Mouse (Mus musculus): ENCODE results near the gene Ankrd52. TPM values are rescaled to one million over a fixed set of nuclear protein-coding genes. Genes with fewer than 3 reads are reported as not detected.
A peak's percentile ranks its signal among the peaks of the same experiment; 100 is the strongest.

Gene Ankrd52
- polyA plus RNA-seq, 1 experiment from 2014 or later: 9.3 TPM

DNA sequence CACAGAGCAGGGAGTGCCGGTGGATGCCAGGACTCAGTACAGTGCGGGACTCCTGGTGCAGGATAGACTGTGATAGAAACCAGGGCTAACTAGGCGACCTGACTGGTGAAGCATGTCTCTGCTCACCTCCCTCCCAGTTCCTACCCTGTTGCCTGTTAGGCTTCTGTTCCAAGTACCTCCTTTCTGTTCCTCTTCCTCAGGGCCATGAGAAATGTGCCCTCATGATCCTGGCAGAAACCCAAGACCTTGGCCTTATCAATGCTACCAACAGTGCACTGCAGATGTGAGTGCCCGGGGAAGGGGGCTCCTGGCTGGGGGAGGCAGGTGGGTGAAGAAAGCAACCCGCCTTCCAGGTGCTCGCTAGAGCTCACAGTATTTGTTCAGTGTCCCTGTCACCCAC lies 12.7 kb downstream of the Ankrd52 start:
- WGBS (ENCODE audit: insufficient replicate concordance): 80% methylated on average over 6 of the region's 6 CpGs
- Histone ChIP-seq H3K36me3 (peaks cover 99% of the 10 kb centered on the region), H3K9me3 (replicated peaks) (no peaks in the 10 kb centered on the region), H3K9ac (no peak overlapping the region), H3K4me2 (no peak overlapping the region), H3K4me3 (no peak overlapping the region), H3K27me3 (replicated peaks) (no peaks in the 10 kb centered on the region), H3K4me1 (peaks cover 21% of the 10 kb centered on the region), H3K27ac (no peak overlapping the region)
- ATAC-seq: no peak

DNA sequence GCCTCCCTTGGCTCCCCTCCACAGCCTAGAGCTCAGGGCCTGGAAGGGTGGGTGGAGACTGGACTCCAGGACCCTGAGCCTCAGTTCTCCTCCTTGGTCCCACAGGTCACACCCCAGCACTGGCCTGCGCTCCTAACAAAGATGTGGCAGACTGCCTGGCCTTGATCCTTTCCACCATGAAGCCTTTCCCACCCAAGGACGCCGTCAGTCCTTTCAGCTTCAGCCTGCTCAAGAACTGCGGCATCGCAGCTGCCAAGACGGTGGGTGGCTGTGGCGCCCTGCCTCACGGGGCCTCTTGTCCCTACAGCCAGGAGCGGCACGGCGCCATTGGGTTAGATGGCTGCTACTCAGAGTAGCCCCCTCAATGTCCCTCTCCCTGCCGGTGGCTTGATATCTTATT lies 13.5 kb downstream of the Ankrd52 start:
- WGBS (ENCODE audit: insufficient replicate concordance): 87% methylated on average over 12 of the region's 12 CpGs

DNA sequence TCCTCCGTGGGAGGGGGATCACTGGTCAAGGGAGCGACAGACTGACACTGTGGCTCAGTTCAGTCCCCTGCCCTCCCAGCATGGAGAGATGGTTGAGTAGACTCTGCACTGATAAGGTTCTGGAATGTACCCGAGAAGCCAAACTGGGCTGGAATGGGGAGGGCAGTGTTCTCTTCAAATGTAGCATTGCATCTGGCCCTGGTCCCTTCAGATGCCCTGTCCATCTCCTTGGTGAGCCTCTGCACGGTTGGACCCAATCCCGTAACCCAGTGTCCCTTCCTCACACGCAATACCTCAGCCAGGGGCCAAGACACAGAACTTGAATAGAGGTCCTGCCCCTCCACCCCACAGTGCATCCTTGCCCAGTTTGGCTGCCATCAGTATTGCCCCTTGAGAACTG lies 14.9 kb downstream of the Ankrd52 start:
- 74% methylated on average over 6 of the region's 6 CpGs for WGBS (ENCODE audit: insufficient replicate concordance)
- ATAC-seq: no peak
- Histone ChIP-seq H3K4me1 (peaks cover 38% of the 10 kb centered on the region), H3K4me2 (no peak overlapping the region), H3K9ac (no peak overlapping the region), H3K9me3 (replicated peaks) (no peaks in the 10 kb centered on the region), H3K36me3 (peaks cover 86% of the 10 kb centered on the region), H3K4me3 (no peak overlapping the region), H3K27ac (no peak overlapping the region), H3K27me3 (replicated peaks) (no peaks in the 10 kb centered on the region)

More for the DNA sequence above, 13.5 kb downstream of the Ankrd52 start:
- H3K4me2 ChIP-seq: no peak overlapping the region
- peaks cover 24% of the 10 kb centered on the region for H3K4me1 ChIP-seq
- H3K4me3 ChIP-seq: no peak overlapping the region
- H3K9me3 ChIP-seq (replicated peaks): no peaks in the 10 kb centered on the region
- ATAC-seq: no peak
- H3K36me3 ChIP-seq: peaks cover 99% of the 10 kb centered on the region
- H3K27me3 ChIP-seq (replicated peaks): no peaks in the 10 kb centered on the region
- H3K27ac ChIP-seq: no peak overlapping the region
- no peak overlapping the region for H3K9ac ChIP-seq

DNA sequence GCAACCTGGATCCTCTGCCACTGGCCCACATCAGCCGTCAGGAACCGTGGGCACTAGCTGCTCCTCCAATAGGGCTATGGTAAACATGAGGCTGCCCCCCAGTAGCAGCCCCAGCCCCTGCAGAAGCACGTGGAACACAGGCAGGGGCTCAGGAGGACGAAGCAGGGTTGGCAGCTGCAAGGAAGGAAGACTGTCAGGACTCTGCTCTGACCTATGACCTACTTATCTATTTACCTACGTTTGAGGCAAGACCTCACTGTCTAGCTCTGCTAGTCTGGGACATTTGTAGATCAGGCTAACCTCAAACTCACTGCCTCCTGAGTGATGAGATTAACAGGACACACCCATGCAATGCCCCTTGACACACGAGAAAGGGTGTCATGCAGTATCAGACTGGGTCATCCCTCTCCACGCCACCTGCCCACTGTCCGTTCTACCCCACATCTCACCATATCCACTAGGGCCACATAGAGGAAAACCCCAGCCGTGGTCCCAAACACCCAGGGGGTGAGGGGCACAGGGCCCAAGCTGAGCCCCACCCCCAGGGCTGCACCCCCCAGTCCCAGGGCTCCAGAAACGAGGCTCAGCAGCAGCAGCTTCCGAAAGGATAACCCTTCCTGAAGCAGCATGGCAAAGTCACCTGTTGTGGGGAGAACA lies 19.2 kb downstream of the Ankrd52 start:
- no peaks in the 10 kb centered on the region for H3K9me3 ChIP-seq (replicated peaks)
- no peak overlapping the region for H3K4me2 ChIP-seq
- no peak overlapping the region for H3K9ac ChIP-seq
- 0 out of 2 replicates have a peak, but pooled peaks have one; percentile 5 for ATAC-seq
- H3K27ac ChIP-seq: no peak overlapping the region
- no peak overlapping the region for H3K4me3 ChIP-seq
- 48% methylated on average over 11 of the region's 11 CpGs for WGBS (ENCODE audit: insufficient replicate concordance)
- H3K36me3 ChIP-seq: peaks cover 46% of the 10 kb centered on the region
- no peaks in the 10 kb centered on the region for H3K27me3 ChIP-seq (replicated peaks)
- peaks cover 54% of the 10 kb centered on the region for H3K4me1 ChIP-seq

DNA sequence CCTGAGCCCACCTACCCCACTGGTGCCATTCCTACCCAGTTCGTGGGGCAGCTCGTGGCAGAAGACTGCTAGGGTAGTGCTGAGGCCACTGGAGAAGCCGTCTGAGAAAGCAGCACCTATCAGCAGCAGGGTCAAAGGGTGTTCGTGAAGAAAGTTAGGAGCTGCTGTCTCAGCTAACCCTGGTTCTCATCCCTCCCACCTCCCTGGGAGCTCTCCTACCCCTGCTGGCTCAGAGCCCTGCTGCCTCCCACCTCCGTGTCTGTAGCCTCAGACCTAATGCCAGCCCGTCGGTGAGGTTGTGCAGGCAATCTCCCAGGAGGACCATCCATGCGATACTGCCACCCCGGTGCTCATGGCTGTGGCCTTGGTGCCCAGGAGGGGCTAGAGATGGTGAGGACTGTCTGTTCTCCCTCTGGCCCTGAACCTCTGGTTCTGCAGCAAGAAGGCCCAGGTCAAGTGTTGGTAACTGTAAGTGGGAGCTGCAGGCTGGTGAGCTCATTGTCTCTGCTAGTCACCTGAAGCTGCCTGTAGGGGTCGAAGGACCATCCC lies 19.9 kb downstream of the Ankrd52 start:
- Histone ChIP-seq H3K27me3 (replicated peaks) (no peaks in the 10 kb centered on the region), H3K27ac (no peak overlapping the region), H3K36me3 (peaks cover 43% of the 10 kb centered on the region), H3K9me3 (replicated peaks) (no peaks in the 10 kb centered on the region), H3K9ac (no peak overlapping the region), H3K4me2 (no peak overlapping the region), H3K4me1 (peaks cover 58% of the 10 kb centered on the region), H3K4me3 (no peak overlapping the region)
- ATAC-seq: no peak
- WGBS (ENCODE audit: insufficient replicate concordance): 66% methylated on average over 10 of the region's 10 CpGs

DNA sequence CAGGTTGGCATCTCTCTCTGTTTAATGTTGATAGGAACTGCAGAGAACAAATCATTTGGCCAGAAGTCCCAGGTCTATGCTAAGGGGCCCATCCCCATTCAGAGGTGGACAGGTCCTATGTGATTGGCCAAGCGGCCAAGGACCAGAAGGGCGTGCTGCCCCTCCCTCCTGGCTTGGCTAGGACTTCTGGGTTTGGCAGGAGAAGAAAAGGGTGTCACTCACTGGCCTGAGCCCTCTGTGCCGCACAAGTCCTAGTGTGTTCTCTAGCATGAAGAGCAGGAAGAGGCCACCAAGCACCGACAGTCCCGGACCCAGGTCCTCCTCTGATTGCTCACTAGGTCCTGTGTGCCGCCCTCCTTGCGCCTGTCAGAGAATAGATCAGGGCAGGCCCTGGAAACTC lies 20.6 kb downstream of the Ankrd52 start:
- Histone ChIP-seq H3K9me3 (replicated peaks) (no peaks in the 10 kb centered on the region), H3K9ac (no peak overlapping the region), H3K27me3 (replicated peaks) (no peaks in the 10 kb centered on the region), H3K4me3 (no peak overlapping the region), H3K36me3 (peaks cover 37% of the 10 kb centered on the region), H3K4me2 (no peak overlapping the region), H3K4me1 (peaks cover 58% of the 10 kb centered on the region), H3K27ac (no peak overlapping the region)
- no peak for ATAC-seq
- 71% methylated on average over 7 of the region's 7 CpGs for WGBS (ENCODE audit: insufficient replicate concordance)

DNA sequence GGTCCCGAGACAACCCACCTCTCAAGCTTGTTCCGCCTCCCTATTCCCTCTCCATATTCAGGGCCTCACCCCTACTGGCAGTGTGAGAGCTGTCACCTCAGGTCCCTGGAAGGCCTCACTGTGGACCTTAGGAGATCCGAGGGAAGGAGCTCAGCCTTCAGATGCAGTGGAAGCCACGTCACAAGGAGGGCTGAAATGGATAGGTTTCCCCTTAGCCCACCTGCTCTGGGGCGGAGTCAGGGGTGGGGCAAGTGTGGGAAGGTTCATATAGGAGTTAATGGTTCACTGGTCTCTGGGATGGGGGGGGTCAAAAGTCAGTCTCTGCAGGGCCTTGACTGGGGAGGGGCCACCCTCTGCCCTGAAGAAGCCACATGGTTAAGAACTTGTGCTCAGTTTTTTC lies 23.4 kb downstream of the Ankrd52 start:
- Histone ChIP-seq H3K27me3 (replicated peaks) (no peaks in the 10 kb centered on the region), H3K4me2 (peak overlapping the region; percentile 38), H3K27ac (no peak overlapping the region), H3K36me3 (peaks cover 13% of the 10 kb centered on the region), H3K9ac (no peak overlapping the region), H3K4me3 (peak overlapping the region; percentile 33), H3K9me3 (replicated peaks) (no peaks in the 10 kb centered on the region), H3K4me1 (peaks cover 42% of the 10 kb centered on the region)
- ATAC-seq: peak; percentile 45; the same call in 1 of the 2 replicates
- 45% methylated on average over 5 of the region's 5 CpGs for WGBS (ENCODE audit: insufficient replicate concordance)

DNA sequence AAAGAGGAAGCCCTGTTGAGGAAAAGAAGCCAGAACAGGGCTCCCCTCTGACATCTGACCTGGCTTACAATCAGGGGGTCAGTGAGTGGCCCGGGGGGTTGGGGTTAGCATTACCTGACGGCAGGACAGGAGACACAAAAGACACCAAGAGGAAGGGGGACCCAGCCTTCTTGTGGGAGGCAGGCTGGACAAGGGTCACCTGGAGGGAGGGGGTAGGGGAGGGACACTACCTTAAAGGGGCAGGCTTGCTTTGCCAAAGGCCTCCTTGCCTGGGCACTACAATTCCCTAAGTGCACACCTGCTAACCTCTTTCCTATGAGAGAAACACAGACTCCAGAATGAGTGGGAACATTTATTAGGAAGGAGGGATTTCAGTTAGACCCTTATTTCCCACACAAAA lies 24.1 kb downstream of the Ankrd52 start, which contains the start of gene Slc39a5:
Slc39a5 (minus strand) TSS at position 174 of the 400 bp plus-strand sequence.
- H3K9me3 ChIP-seq (replicated peaks): no peaks in the 10 kb centered on the region
- peak within 1 kb of the TSS; percentile 12; the same call in 1 of the 2 replicates for H3K9ac ChIP-seq
- peaks cover 21% of the 10 kb centered on the region for H3K36me3 ChIP-seq
- WGBS (ENCODE audit: insufficient replicate concordance): 56% methylated on average over 2 of the region's 2 CpGs
- H3K27me3 ChIP-seq (replicated peaks): no peaks in the 10 kb centered on the region
- no peak for ATAC-seq
- peak within 1 kb of the TSS; percentile 38 for H3K4me2 ChIP-seq
- no peak within 1 kb of the TSS for H3K27ac ChIP-seq
- H3K4me3 ChIP-seq: peak within 1 kb of the TSS; percentile 33
- H3K4me1 ChIP-seq: peaks cover 35% of the 10 kb centered on the region

DNA sequence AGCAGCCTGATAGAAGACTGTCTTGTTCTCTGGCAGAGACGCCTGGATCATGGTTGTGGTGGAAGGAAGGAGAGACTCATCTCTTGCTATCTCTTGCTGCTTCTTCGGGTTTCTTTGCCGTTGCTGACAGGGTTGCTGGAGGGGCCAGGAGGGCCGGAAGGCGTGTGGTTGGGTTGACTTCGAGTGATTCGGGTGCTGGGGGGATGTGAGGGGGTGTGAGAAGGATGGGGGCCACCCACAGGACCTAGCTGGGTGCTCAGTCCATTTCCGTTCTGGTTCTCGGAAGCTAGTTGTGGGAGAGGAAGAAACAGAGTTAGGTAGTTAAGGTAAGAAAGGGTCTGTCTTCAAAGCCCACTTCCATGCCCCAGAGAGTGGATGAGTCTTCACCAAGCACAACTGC lies 24.7 kb downstream of the Ankrd52 start:
- ATAC-seq: no peak
- H3K27me3 ChIP-seq (replicated peaks): no peaks in the 10 kb centered on the region
- H3K9ac ChIP-seq: no peak overlapping the region
- H3K27ac ChIP-seq: no peak overlapping the region
- H3K4me3 ChIP-seq: no peak overlapping the region
- no peaks in the 10 kb centered on the region for H3K9me3 ChIP-seq (replicated peaks)
- H3K4me2 ChIP-seq: no peak overlapping the region
- 0 out of 2 replicates have a peak, but pooled peaks cover 29% of the 10 kb centered on the region for H3K4me1 ChIP-seq
- H3K36me3 ChIP-seq: peaks cover 26% of the 10 kb centered on the region
- WGBS (ENCODE audit: insufficient replicate concordance): 56% methylated on average over 9 of the region's 9 CpGs

DNA sequence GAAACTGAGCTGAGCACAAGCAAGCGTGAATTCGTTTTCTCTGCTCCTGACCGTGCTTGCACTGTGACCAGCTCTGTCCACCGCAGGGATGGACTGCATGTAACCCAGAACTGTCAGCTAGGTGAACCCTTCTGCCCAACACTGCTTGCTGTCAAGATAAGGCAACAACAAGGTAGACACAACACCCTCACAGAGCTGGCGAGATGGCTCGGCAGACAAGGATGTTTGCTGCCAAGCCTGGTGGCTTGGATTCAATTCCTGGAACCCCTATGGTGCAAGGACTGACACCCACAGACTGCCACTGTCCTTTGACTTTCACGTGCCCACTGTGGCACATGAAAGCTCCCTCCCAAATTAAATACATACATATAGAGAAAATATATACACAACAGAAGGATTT lies 27.0 kb downstream of the Ankrd52 start:
- Histone ChIP-seq H3K27ac (no peak overlapping the region), H3K9me3 (replicated peaks) (no peaks in the 10 kb centered on the region), H3K4me2 (no peak overlapping the region), H3K9ac (no peak overlapping the region), H3K4me3 (no peak overlapping the region), H3K4me1 (peaks cover 28% of the 10 kb centered on the region), H3K27me3 (replicated peaks) (no peaks in the 10 kb centered on the region), H3K36me3 (peaks cover 36% of the 10 kb centered on the region)
- 76% methylated on average over 7 of the region's 7 CpGs for WGBS (ENCODE audit: insufficient replicate concordance)
- no peak for ATAC-seq

DNA sequence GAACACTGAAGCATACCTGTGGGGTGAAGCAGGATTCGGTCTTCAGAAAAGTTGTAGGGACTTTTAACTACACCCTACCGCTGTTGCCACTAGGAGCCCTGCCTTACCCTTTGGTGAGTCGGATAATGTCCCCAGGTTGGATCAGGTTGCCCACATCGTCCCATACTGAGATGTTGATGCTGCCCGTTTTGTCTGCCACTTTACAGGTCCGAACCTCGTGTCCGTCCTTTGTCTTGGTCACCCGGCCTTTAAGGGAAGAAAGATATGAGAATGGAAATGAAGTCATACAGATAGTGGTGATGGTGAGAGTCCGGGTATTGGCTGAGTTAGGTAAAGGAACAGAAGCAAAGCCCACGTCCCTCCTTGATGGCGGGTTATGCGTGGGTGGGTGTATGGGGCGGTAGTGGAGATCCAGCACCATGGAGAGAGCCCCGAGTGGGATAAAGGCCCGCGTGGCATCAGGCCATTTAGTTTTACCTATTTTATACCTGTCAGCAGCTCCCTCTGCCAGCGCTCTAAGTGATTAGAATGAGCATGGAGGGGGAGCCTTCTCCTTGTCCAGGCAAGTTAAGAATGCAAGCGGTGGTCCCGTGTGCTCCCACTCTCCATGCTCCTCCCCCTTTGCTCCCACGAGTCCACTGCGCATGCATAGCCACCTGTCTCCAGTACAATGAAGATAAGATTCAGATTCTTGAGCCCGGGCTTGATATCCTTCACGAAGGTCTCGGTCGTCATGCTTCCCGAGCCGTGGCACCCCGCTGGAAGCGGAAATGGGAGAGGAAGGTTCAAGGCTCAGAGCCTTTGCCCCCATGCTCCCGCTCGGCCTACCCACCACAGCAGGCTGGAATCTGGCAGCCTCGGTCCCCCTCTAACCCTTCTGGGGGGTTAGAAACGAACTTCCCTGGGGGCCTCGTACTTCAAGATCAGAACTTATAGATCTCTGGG lies 31.9 kb downstream of the Ankrd52 start:
- H3K4me3 ChIP-seq: peak overlapping the region; percentile 98
- ATAC-seq: no peak; the same call in 1 of the 2 replicates
- H3K36me3 ChIP-seq: peaks cover 36% of the 10 kb centered on the region
- H3K4me2 ChIP-seq: peak overlapping the region; percentile 97
- H3K27me3 ChIP-seq (replicated peaks): no peaks in the 10 kb centered on the region
- 15% methylated on average over 35 of the region's 35 CpGs for WGBS (ENCODE audit: insufficient replicate concordance)
- peaks cover 49% of the 10 kb centered on the region for H3K4me1 ChIP-seq
- H3K9ac ChIP-seq: peak overlapping the region; percentile 88
- no peaks in the 10 kb centered on the region for H3K9me3 ChIP-seq (replicated peaks)
- H3K27ac ChIP-seq: peak overlapping the region; percentile 67

All from liver, embryonic 12.5 days (tissue).